Mouse (Mus musculus): Measurements from ENCODE around the gene Gm28047. TPM values are rescaled to one million over a fixed set of nuclear protein-coding genes. Genes with fewer than 3 reads are reported as not detected.

Gene Gm28047
- polyA plus RNA-seq, 1 experiment, result not detected

DNA sequence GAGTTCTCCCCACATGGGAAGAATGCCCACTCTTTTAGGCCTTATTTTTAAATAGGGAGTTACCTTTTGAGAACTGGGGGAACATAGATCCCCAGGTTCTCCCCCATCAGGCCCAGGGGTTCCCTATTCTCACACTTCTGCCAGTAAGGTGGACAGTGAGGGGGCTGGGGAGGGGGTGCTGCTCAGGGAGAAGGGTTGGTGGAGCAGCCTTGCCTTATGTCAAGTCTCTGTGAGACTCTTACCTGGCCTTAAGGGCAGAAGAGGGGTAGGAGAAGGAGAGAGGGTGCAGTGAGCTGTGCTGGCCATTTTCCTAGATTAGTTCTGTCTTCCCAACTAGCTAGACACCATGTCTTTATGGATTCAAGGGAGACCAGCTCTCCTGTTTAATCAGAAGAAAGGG lies 112.4 kb downstream of the Gm28047 start:
- no peaks in the 10 kb centered on the region for H3K27me3 ChIP-seq (ENCODE audit: control insufficient read depth, insufficient read depth, low read length)
- no peak overlapping the region for H3K27ac ChIP-seq (ENCODE audit: insufficient read depth, low read length)
- no peak overlapping the region for H3K4me3 ChIP-seq (replicated peaks; ENCODE audit: insufficient read depth, low read depth, low read length)
- no peak for DNase-seq
- TF ChIP-seq CTCF (IDR thresholded peaks at IDR 0.05; ENCODE audit: borderline replicate concordance, insufficient read depth, low read depth, low read length) (no peak), POLR2A (IDR thresholded peaks at IDR 0.05; ENCODE audit: borderline replicate concordance, insufficient read depth, low read length) (no peak)
- H3K4me1 ChIP-seq (ENCODE audit: control insufficient read depth, insufficient read depth, low read length), result peaks cover 22% of the 10 kb centered on the region

DNA sequence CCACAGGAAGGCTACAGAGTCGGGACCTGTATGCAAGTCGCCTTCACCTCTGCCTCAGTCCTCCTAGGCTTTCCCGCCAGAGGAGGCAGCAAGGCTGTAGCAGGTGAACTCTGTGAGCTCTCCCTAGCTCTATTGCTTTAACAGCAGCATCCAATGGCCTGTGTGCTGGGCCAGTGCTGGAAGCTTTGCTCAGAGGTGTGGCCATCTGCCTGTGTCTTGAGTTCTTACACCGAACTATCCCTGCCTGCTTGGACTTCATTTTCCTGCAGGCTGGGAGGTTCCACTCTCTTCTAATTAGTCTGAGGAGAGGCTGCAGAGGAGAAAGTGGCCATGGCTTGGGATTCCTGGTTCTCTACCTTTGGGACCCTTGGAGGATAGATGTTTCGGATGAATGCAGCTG lies 112.9 kb downstream of the Gm28047 start:
- DNase-seq, result peak in 1 of 2 experiments; percentile 57
- Histone ChIP-seq H3K27me3 (ENCODE audit: control insufficient read depth, insufficient read depth, low read length) (no peaks in the 10 kb centered on the region), H3K27ac (ENCODE audit: insufficient read depth, low read length) (peak overlapping the region; percentile 70; the same call in 1 of the 2 replicates), H3K4me1 (ENCODE audit: control insufficient read depth, insufficient read depth, low read length) (peaks cover 22% of the 10 kb centered on the region), H3K4me3 (replicated peaks; ENCODE audit: insufficient read depth, low read depth, low read length) (peak overlapping the region; percentile 24)
- TF ChIP-seq POLR2A (IDR thresholded peaks at IDR 0.05; ENCODE audit: borderline replicate concordance, insufficient read depth, low read length), result no peak
- TF ChIP-seq CTCF (IDR thresholded peaks at IDR 0.05; ENCODE audit: borderline replicate concordance, insufficient read depth, low read depth, low read length), result no peak
- WGBS, result 26% methylated on average over 5 of the region's 5 CpGs

DNA sequence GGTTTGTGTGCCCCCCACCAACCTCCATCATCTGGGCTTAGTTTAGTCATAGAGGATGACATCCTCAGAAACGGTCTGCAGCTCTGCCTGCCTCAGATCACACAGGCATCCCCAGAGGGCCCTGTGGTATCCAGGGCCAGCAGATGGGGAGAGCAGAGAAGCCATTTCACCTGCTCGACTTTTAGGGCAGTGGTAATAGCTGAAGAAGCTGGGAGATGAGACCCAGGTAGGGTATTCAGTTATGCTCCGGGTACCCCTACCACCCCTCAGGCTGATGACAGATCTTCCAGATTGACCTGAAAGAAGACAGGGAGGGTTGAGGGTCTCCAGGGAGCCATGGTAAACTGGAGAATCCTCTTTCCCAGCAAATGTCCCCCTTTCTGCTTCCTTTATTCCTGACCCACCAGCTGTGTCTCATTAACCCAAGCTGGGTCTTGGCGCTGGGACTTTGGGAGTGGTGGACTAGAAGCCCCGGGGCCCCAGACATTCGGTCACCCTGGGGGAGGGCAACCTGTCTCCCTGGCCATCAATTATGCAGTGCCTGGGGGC lies 113.5 kb downstream of the Gm28047 start:
- Histone ChIP-seq H3K4me3 (replicated peaks; ENCODE audit: insufficient read depth, low read depth, low read length) (peak overlapping the region; percentile 5), H3K4me1 (ENCODE audit: control insufficient read depth, insufficient read depth, low read length) (peaks cover 22% of the 10 kb centered on the region), H3K27me3 (ENCODE audit: control insufficient read depth, insufficient read depth, low read length) (no peaks in the 10 kb centered on the region), H3K27ac (ENCODE audit: insufficient read depth, low read length) (peak overlapping the region; percentile 70)
- TF ChIP-seq POLR2A (IDR thresholded peaks at IDR 0.05; ENCODE audit: borderline replicate concordance, insufficient read depth, low read length) (no peak), CTCF (IDR thresholded peaks at IDR 0.05; ENCODE audit: borderline replicate concordance, insufficient read depth, low read depth, low read length) (no peak)
- 3% methylated on average over 6 of the region's 6 CpGs for WGBS
- peak; percentile 31 to 43 for DNase-seq

DNA sequence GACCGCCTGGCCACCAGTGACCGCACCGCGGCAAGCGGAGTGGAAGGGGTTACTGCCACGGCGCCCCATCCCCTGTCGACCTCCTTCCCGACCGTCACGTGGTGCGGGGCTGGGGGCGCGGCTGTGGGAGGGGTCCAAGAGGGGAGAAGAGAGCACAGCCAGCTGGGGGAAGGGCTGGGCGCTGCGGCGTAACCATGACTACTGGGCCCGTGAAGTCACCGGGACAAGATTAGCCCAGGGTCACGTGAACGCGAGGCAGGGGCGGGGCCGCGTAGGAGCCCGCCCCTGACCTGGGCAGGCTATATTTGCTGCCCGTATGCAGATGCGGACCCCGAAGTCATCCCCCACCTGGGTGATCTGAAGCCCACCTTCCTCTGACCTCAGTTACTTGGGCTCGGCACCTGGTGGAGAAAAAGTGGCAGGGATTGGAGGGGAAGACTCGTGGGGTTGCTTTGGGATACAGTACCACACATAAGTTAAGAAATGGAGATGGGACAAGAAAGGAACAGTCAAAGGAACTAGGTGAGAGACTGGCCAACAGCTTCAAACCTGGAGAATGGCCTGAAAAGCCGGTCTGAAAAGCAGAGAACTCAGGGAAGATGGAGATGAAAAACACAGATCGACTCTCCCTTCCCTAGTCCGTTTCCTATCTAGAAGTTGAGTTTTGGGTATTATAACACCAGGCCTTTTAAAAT lies 114.1 kb downstream of the Gm28047 start:
- WGBS, result under 1% methylated on average over 33 of the region's 34 CpGs
- peak; percentile 81 for DNase-seq
- H3K4me1 ChIP-seq (ENCODE audit: control insufficient read depth, insufficient read depth, low read length), result peaks cover 24% of the 10 kb centered on the region
- peak overlapping the region; percentile 70 for H3K27ac ChIP-seq (ENCODE audit: insufficient read depth, low read length)
- H3K4me3 ChIP-seq (replicated peaks; ENCODE audit: insufficient read depth, low read depth, low read length), result peak overlapping the region; percentile 71
- no peak for TF ChIP-seq CTCF (IDR thresholded peaks at IDR 0.05; ENCODE audit: borderline replicate concordance, insufficient read depth, low read depth, low read length)
- no peaks in the 10 kb centered on the region for H3K27me3 ChIP-seq (ENCODE audit: control insufficient read depth, insufficient read depth, low read length)

- WGBS, result 3% methylated on average over 9 of the region's 9 CpGs
- Histone ChIP-seq H3K4me3 (replicated peaks; ENCODE audit: insufficient read depth, low read depth, low read length) (peak overlapping the region; percentile 71), H3K4me1 (ENCODE audit: control insufficient read depth, insufficient read depth, low read length) (peaks cover 27% of the 10 kb centered on the region)
Measured at GRCm38 (mm10) chr15:102510110-102510509, 114.8 kb downstream of the Gm28047 start.

DNA sequence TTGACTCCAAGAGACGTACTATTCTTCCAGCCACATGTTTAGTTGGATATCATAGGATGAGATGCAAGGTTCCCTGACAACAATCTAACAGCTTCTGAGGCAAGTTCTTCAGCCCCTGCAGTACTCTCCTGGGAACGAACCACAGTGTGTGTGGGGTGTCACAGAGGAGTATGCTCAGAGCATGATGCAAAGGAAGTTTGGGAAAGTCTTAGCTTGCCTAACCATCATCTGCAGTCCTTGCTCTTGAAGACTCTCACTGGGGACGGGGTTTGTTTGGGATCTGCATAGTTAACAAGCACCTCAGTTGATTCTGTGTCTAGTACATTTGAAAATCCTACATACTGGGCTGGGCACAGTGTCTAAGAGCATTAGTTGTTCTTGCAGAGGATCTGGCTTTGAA lies 116.5 kb downstream of the Gm28047 start:
- peak in 1 of 2 experiments; percentile 3 for DNase-seq
- Histone ChIP-seq H3K27ac (ENCODE audit: insufficient read depth, low read length) (no peak overlapping the region), H3K4me3 (replicated peaks; ENCODE audit: insufficient read depth, low read depth, low read length) (no peak overlapping the region), H3K27me3 (ENCODE audit: control insufficient read depth, insufficient read depth, low read length) (no peaks in the 10 kb centered on the region), H3K4me1 (ENCODE audit: control insufficient read depth, insufficient read depth, low read length) (peaks cover 29% of the 10 kb centered on the region)
- TF ChIP-seq CTCF (IDR thresholded peaks at IDR 0.05; ENCODE audit: borderline replicate concordance, insufficient read depth, low read depth, low read length), result no peak
- no peak for TF ChIP-seq POLR2A (IDR thresholded peaks at IDR 0.05; ENCODE audit: borderline replicate concordance, insufficient read depth, low read length)
- WGBS, result 67% methylated on average over 3 of the region's 3 CpGs

More at GRCm38 (mm10) chr15:102510110-102510509, 114.8 kb downstream of the Gm28047 start:
- TF ChIP-seq POLR2A (IDR thresholded peaks at IDR 0.05; ENCODE audit: borderline replicate concordance, insufficient read depth, low read length), result no peak
- TF ChIP-seq CTCF (IDR thresholded peaks at IDR 0.05; ENCODE audit: borderline replicate concordance, insufficient read depth, low read depth, low read length), result no peak
- Histone ChIP-seq H3K27me3 (ENCODE audit: control insufficient read depth, insufficient read depth, low read length) (no peaks in the 10 kb centered on the region), H3K27ac (ENCODE audit: insufficient read depth, low read length) (peak overlapping the region; percentile 70)
- no peak for DNase-seq

DNA sequence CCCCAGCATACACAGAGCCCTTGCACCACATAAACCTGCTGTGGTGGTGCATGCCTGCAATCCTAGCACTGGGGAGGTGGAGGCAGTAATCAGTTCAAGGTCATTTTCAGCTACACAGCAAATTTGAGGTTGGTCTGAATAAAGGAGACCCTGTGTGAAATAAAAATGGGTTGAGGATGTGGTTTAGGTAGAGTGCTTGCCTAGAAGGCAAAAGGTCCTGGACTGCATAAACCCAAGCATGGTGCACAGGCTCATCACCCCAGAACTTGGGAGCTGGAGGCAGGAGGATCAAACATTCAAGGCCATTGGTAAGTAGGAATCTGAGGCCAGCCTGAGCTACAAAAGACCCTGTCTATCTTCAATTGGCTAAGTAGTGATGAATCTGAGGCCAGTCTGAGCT lies 117.3 kb downstream of the Gm28047 start:
- TF ChIP-seq POLR2A (IDR thresholded peaks at IDR 0.05; ENCODE audit: borderline replicate concordance, insufficient read depth, low read length) (no peak), CTCF (IDR thresholded peaks at IDR 0.05; ENCODE audit: borderline replicate concordance, insufficient read depth, low read depth, low read length) (no peak)
- no peaks in the 10 kb centered on the region for H3K27me3 ChIP-seq (ENCODE audit: control insufficient read depth, insufficient read depth, low read length)

GRCm38 (mm10) chr15:102506864-102507263 lies 118.0 kb downstream of the Gm28047 start:
- Histone ChIP-seq H3K27ac (ENCODE audit: insufficient read depth, low read length) (no peak overlapping the region), H3K27me3 (ENCODE audit: control insufficient read depth, insufficient read depth, low read length) (no peaks in the 10 kb centered on the region), H3K4me1 (ENCODE audit: control insufficient read depth, insufficient read depth, low read length) (peaks cover 17% of the 10 kb centered on the region), H3K4me3 (replicated peaks; ENCODE audit: insufficient read depth, low read depth, low read length) (no peak overlapping the region)
- no peak for TF ChIP-seq POLR2A (IDR thresholded peaks at IDR 0.05; ENCODE audit: borderline replicate concordance, insufficient read depth, low read length)
- TF ChIP-seq CTCF (IDR thresholded peaks at IDR 0.05; ENCODE audit: borderline replicate concordance, insufficient read depth, low read depth, low read length), result no peak
- DNase-seq, result no peak
- WGBS, result 100% methylated on average over 1 of the region's 1 CpGs

More for the DNA sequence above, 117.3 kb downstream of the Gm28047 start:
- no peak for DNase-seq
- Histone ChIP-seq H3K27ac (ENCODE audit: insufficient read depth, low read length) (no peak overlapping the region; the same call in 1 of the 2 replicates), H3K4me3 (replicated peaks; ENCODE audit: insufficient read depth, low read depth, low read length) (no peak overlapping the region), H3K4me1 (ENCODE audit: control insufficient read depth, insufficient read depth, low read length) (peaks cover 22% of the 10 kb centered on the region)
